Mouse (Mus musculus) hindbrain, embryonic 16.5 days (tissue): ENCODE results near the gene Izumo1r. TPM values are rescaled to one million over a fixed set of nuclear protein-coding genes. Genes with fewer than 3 reads are reported as not detected.
A peak's percentile ranks its signal among the peaks of the same experiment; 100 is the strongest.

ENCODE experiments used
- ATAC-seq: fragments of 200-750 bp; cut with Nextera tagmentation; 2 replicates; pipeline ENCODE4 v1.8.0; 2017; ENCODE audit warnings: moderate TSS enrichment, moderate library complexity
- H3K27ac ChIP-seq: fragments of 300-500 bp; sonication (generic); 2 replicates; pipeline ENCODE4 v1.5.1; 2014; ENCODE audit warnings: low read depth, mild to moderate bottlenecking, control low read depth, low read length, moderate library complexity
- H3K27me3 ChIP-seq: fragments of 300-500 bp; sonication (generic); replicated peaks from 2 replicates; pipeline ENCODE4 v1.6.1; 2014; ENCODE audit warnings: low read length; ENCODE audit not compliant: control insufficient read depth, insufficient read depth
- H3K36me3 ChIP-seq: fragments of 300-500 bp; sonication (generic); 2 replicates; pipeline ENCODE4 v1.6.1; 2014; ENCODE audit warnings: mild to moderate bottlenecking, low read length, moderate library complexity, mixed read lengths; ENCODE audit not compliant: control insufficient read depth, insufficient read depth
- H3K4me1 ChIP-seq: fragments of 300-500 bp; sonication (generic); 2 replicates; pipeline ENCODE4 v1.6.1; 2014; ENCODE audit warnings: low read depth, low read length; ENCODE audit not compliant: control insufficient read depth, insufficient read depth
- H3K4me2 ChIP-seq: fragments of 300-500 bp; sonication (generic); 2 replicates; pipeline ENCODE4 v1.6.1; 2014; ENCODE audit warnings: mild to moderate bottlenecking, low read length, control low read depth, moderate library complexity
- H3K4me3 ChIP-seq: fragments of 300-500 bp; sonication (generic); 2 replicates; pipeline ENCODE4 v1.5.1; 2014; ENCODE audit warnings: mild to moderate bottlenecking, low read length, control low read depth, moderate library complexity
- H3K9ac ChIP-seq: fragments of 300-500 bp; sonication (generic); 2 replicates; pipeline ENCODE4 v1.6.1; 2014; ENCODE audit warnings: low read depth, mild to moderate bottlenecking, control low read depth, low read length, moderate library complexity
- H3K9me3 ChIP-seq: fragments of 300-500 bp; sonication (generic); 2 replicates; pipeline ENCODE4 v1.6.1; 2014; ENCODE audit warnings: mild to moderate bottlenecking, low read length, moderate library complexity; ENCODE audit not compliant: control insufficient read depth
- WGBS: fragments of 180-500 bp; shearing (Covaris S2); extraction: QIAGEN DNeasy Blood & Tissue Kit; methylation state at CpG from one replicate; pipeline ENCODE4 v1.1.7; 2014; 5-methylcytosine and 5-hydroxymethylcytosine counted together
- polyA plus RNA-seq: library from polyadenylated mRNA; unstranded; fragments of >200 nt; fragmentation: Nextera tagmentation; extraction: Ambion mirVana; gene quantifications from 2 replicates; pipeline ENCODE4 v1.2.1, GENCODE M21; 2015

The Izumo1r gene
- polyA plus RNA-seq, 1 experiment from 2014 or later = not detected

GRCm38 (mm10) chr9:14895237-14895835, 8.4 kb downstream of the Izumo1r start:
- no peak overlapping the region for H3K4me2 ChIP-seq
- H3K4me3 ChIP-seq = no peak overlapping the region
- H3K27me3 ChIP-seq = no peaks in the 10 kb centered on the region
- no peaks in the 10 kb centered on the region for H3K9me3 ChIP-seq
- peak; percentile 77 for ATAC-seq
- no peaks in the 10 kb centered on the region for H3K36me3 ChIP-seq
- H3K27ac ChIP-seq = no peak overlapping the region
- peaks cover 7% of the 10 kb centered on the region for H3K4me1 ChIP-seq
- 46% methylated on average over 7 of the region's 7 CpGs for WGBS
- no peak overlapping the region for H3K9ac ChIP-seq

- H3K4me2 ChIP-seq = no peak overlapping the region
- H3K9ac ChIP-seq = no peak overlapping the region
- H3K9me3 ChIP-seq = no peaks in the 10 kb centered on the region
- no peak overlapping the region for H3K4me3 ChIP-seq
- WGBS = 87% methylated on average over 3 of the region's 3 CpGs
- no peaks in the 10 kb centered on the region for H3K36me3 ChIP-seq
- H3K27ac ChIP-seq = no peak overlapping the region
- H3K4me1 ChIP-seq = peaks cover 7% of the 10 kb centered on the region
- no peak for ATAC-seq
- no peaks in the 10 kb centered on the region for H3K27me3 ChIP-seq
These were observed 9.1 kb downstream of the Izumo1r start for GRCm38 (mm10) chr9:14894628-14895027.

GRCm38 (mm10) chr9:14893388-14893787, 10.4 kb downstream of the Izumo1r start:
- no peaks in the 10 kb centered on the region for H3K9me3 ChIP-seq
- no peak overlapping the region for H3K9ac ChIP-seq
- no peaks in the 10 kb centered on the region for H3K27me3 ChIP-seq
- H3K36me3 ChIP-seq = no peaks in the 10 kb centered on the region
- H3K4me2 ChIP-seq = no peak overlapping the region
- H3K4me1 ChIP-seq = peaks cover 7% of the 10 kb centered on the region
- 90% methylated on average over 9 of the region's 9 CpGs for WGBS
- no peak overlapping the region for H3K27ac ChIP-seq
- no peak for ATAC-seq
- H3K4me3 ChIP-seq = no peak overlapping the region

- Histone ChIP-seq H3K9ac (no peak overlapping the region), H3K27ac (no peak overlapping the region), H3K4me1 (peaks cover 5% of the 10 kb centered on the region; the same call in 1 of the 2 replicates), H3K4me3 (no peak overlapping the region), H3K4me2 (no peak overlapping the region), H3K9me3 (no peaks in the 10 kb centered on the region), H3K27me3 (no peaks in the 10 kb centered on the region), H3K36me3 (no peaks in the 10 kb centered on the region)
- 63% methylated on average over 5 of the region's 5 CpGs for WGBS
- no peak for ATAC-seq
These were observed 11.9 kb downstream of the Izumo1r start for GRCm38 (mm10) chr9:14891891-14892290.

- Histone ChIP-seq H3K4me3 (no peak overlapping the region), H3K36me3 (no peaks in the 10 kb centered on the region), H3K27me3 (no peaks in the 10 kb centered on the region), H3K9ac (no peak overlapping the region), H3K27ac (no peak overlapping the region), H3K4me1 (peaks cover 4% of the 10 kb centered on the region; the same call in 1 of the 2 replicates), H3K4me2 (no peak overlapping the region), H3K9me3 (no peaks in the 10 kb centered on the region)
- 49% methylated on average over 3 of the region's 3 CpGs for WGBS
- ATAC-seq = no peak
These were observed 13.1 kb downstream of the Izumo1r start for GRCm38 (mm10) chr9:14890699-14891098.

- no peak for ATAC-seq
- no peaks in the 10 kb centered on the region for H3K27me3 ChIP-seq
- no peak overlapping the region for H3K4me3 ChIP-seq
- H3K4me1 ChIP-seq = peaks cover 3% of the 10 kb centered on the region; the same call in 1 of the 2 replicates
- H3K4me2 ChIP-seq = no peak overlapping the region
- no peak overlapping the region for H3K9ac ChIP-seq
- WGBS = 66% methylated on average over 6 of the region's 6 CpGs
- no peaks in the 10 kb centered on the region for H3K9me3 ChIP-seq
- H3K27ac ChIP-seq = no peak overlapping the region
- H3K36me3 ChIP-seq = no peaks in the 10 kb centered on the region
These were observed 15.1 kb downstream of the Izumo1r start for GRCm38 (mm10) chr9:14888671-14889070.

- no peak overlapping the region for H3K27ac ChIP-seq
- no peaks in the 10 kb centered on the region for H3K36me3 ChIP-seq
- H3K27me3 ChIP-seq = no peaks in the 10 kb centered on the region
- H3K4me2 ChIP-seq = no peak overlapping the region
- no peaks in the 10 kb centered on the region for H3K9me3 ChIP-seq
- WGBS = 82% methylated on average over 6 of the region's 6 CpGs
- no peak overlapping the region for H3K4me3 ChIP-seq
- peaks cover 3% of the 10 kb centered on the region; the same call in 1 of the 2 replicates for H3K4me1 ChIP-seq
- H3K9ac ChIP-seq = no peak overlapping the region
- ATAC-seq = no peak
These were observed 15.9 kb downstream of the Izumo1r start for GRCm38 (mm10) chr9:14887787-14888382.

- H3K4me3 ChIP-seq = no peak overlapping the region
- no peak for ATAC-seq
- no peaks in the 10 kb centered on the region for H3K9me3 ChIP-seq
- H3K36me3 ChIP-seq = no peaks in the 10 kb centered on the region
- H3K27ac ChIP-seq = no peak overlapping the region
- H3K27me3 ChIP-seq = no peaks in the 10 kb centered on the region
- WGBS = 86% methylated on average over 1 of the region's 1 CpGs
- no peak overlapping the region for H3K4me2 ChIP-seq
- no peaks in the 10 kb centered on the region for H3K4me1 ChIP-seq
- no peak overlapping the region for H3K9ac ChIP-seq
These were observed 17.8 kb downstream of the Izumo1r start for GRCm38 (mm10) chr9:14885954-14886353.

- no peak overlapping the region for H3K9ac ChIP-seq
- no peaks in the 10 kb centered on the region for H3K9me3 ChIP-seq
- no peaks in the 10 kb centered on the region for H3K36me3 ChIP-seq
- no peak overlapping the region for H3K27ac ChIP-seq
- no peaks in the 10 kb centered on the region for H3K4me1 ChIP-seq
- H3K4me3 ChIP-seq = no peak overlapping the region
- H3K4me2 ChIP-seq = no peak overlapping the region
- no peaks in the 10 kb centered on the region for H3K27me3 ChIP-seq
- ATAC-seq = no peak
These were observed 18.6 kb downstream of the Izumo1r start for GRCm38 (mm10) chr9:14885151-14885550.
